Mouse (Mus musculus): ENCODE results near the gene Sclt1.

DNA sequence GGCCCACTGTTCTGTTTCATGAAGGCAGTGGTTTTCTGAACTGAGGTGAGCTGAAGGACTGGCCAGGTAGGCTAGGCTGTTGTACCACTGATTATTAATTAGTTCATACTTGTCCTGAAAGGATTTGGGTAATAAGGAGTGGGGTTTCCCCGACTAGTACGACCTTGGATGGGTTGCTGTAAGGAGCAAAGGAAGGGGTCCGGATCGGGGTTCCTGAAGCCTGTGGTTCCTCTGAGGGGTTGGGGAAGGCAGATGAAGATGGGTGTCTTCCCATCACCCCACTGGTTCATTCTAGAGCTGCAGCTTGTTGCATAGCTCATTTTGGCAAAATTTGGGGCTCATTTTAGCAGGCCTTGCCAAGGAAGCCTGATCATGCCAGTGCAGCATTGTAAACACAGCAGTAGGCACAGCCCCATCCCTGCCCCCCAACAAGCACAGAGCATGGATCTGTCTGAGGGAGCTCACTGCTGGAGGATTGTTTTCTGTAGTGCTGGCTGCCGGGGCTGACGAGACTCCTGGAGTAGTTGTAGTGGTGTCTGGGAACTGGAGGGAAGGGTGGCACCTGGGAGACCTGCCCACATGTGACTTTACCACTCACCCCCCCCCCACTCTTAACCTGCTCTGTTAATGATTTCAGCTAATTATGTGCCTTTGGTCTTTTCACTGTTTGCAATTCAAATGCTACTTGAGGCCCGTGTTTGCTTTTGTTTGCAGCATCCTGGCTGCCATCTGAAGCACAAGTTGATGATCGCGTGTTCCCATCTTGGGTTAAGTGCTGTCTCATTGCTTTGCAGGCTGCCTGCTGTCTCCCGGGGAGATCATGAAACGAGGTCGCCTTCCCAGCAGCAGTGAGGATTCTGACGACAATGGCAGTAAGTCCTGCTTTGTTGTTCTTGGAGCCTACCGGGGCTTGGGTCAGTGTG is 161.7 kb downstream of the Sclt1 start:
- TF ChIP-seq CTCF (IDR thresholded peaks at IDR 0.05; ENCODE audit: borderline replicate concordance, control insufficient read depth, extremely low read depth, insufficient read depth, low read length, poor library complexity): no peak
- TF ChIP-seq POLR2A (IDR thresholded peaks at IDR 0.05; ENCODE audit: control insufficient read depth, extremely low read depth, insufficient read depth, low read length, poor library complexity): no peak
